Mouse (Mus musculus) midbrain, embryonic 11.5 days (tissue): ENCODE measurements at regions not wholly inside any gene's neighbourhood (a gene's known extent, or its start where the extent isn't known, plus 50 kb on each side); places are given as distances from the start of the nearest gene placed in this dataset.

Experiments
- ATAC-seq: fragments of 200-750 bp; cut with Nextera tagmentation; 2 replicates; pipeline ENCODE4 v1.8.0; 2017; ENCODE audit warnings: moderate TSS enrichment, moderate library complexity; ENCODE audit not compliant: low FRiP score
- DNase-seq: peaks from one replicate; pipeline ENCODE4 v3.0.0; 2015; ENCODE audit warnings: low spot score; ENCODE audit errors: missing footprints
- H3K27ac ChIP-seq: fragments of 300-500 bp; sonication (generic); 2 replicates; pipeline ENCODE4 v1.5.1; 2014; ENCODE audit warnings: low read depth, low read length
- H3K27me3 ChIP-seq: fragments of 300-500 bp; sonication (generic); 2 replicates; pipeline ENCODE4 v1.6.1; 2014; ENCODE audit warnings: mild to moderate bottlenecking, low read length, moderate library complexity, mixed read lengths; ENCODE audit not compliant: control insufficient read depth, insufficient read depth
- H3K36me3 ChIP-seq: fragments of 300-500 bp; sonication (generic); 2 replicates; pipeline ENCODE4 v1.6.1; 2014; ENCODE audit warnings: mild to moderate bottlenecking, low read length, moderate library complexity, mixed read lengths; ENCODE audit not compliant: control insufficient read depth, insufficient read depth
- H3K4me1 ChIP-seq: fragments of 300-500 bp; sonication (generic); 2 replicates; pipeline ENCODE4 v1.6.1; 2014; ENCODE audit warnings: low read length; ENCODE audit not compliant: control insufficient read depth, insufficient read depth
- H3K4me2 ChIP-seq: fragments of 300-500 bp; sonication (generic); 2 replicates; pipeline ENCODE4 v1.6.1; 2014; ENCODE audit warnings: mild to moderate bottlenecking, moderate library complexity
- H3K4me3 ChIP-seq: fragments of 300-500 bp; sonication (generic); 2 replicates; pipeline ENCODE4 v1.5.1; 2014; ENCODE audit warnings: low read depth, low read length
- H3K9ac ChIP-seq: fragments of 300-500 bp; sonication (generic); 2 replicates; pipeline ENCODE4 v1.6.1; 2014; ENCODE audit warnings: low read length
- H3K9me3 ChIP-seq: fragments of 300-500 bp; sonication (generic); 2 replicates; pipeline ENCODE4 v1.6.1; 2016; ENCODE audit warnings: low read length; ENCODE audit not compliant: control insufficient read depth
- WGBS: fragments of 180-500 bp; shearing (Covaris S2); extraction: QIAGEN DNeasy Blood & Tissue Kit; methylation state at CpG from one replicate; pipeline ENCODE4 v1.1.7; 2014; 5-methylcytosine and 5-hydroxymethylcytosine counted together

- no peak overlapping the region for H3K27ac ChIP-seq
- no peak overlapping the region for H3K9ac ChIP-seq
- no peak overlapping the region for H3K4me2 ChIP-seq
- no peak for ATAC-seq
- DNase-seq, result no peak
- H3K36me3 ChIP-seq, result no peaks in the 10 kb centered on the region
- no peaks in the 10 kb centered on the region for H3K9me3 ChIP-seq
- H3K27me3 ChIP-seq, result no peaks in the 10 kb centered on the region
- H3K4me1 ChIP-seq, result no peaks in the 10 kb centered on the region
- 73% methylated on average over 1 of the region's 1 CpGs for WGBS
- H3K4me3 ChIP-seq, result no peak overlapping the region
Measured at GRCm38 (mm10) chr17:4642046-4642445, 352.1 kb upstream of the Arid1b start.

GRCm38 (mm10) chr17:4643343-4643742 is 350.8 kb upstream of the Arid1b start:
- Histone ChIP-seq H3K4me3 (no peak overlapping the region), H3K36me3 (no peaks in the 10 kb centered on the region), H3K4me1 (no peaks in the 10 kb centered on the region), H3K27ac (no peak overlapping the region), H3K9ac (no peak overlapping the region), H3K9me3 (no peaks in the 10 kb centered on the region), H3K27me3 (no peaks in the 10 kb centered on the region), H3K4me2 (no peak overlapping the region)
- ATAC-seq (no peak), DNase-seq (no peak)
- WGBS, result 93% methylated on average over 6 of the region's 6 CpGs

GRCm38 (mm10) chr17:4648603-4649002 is 345.5 kb upstream of the Arid1b start:
- H3K9me3 ChIP-seq, result no peaks in the 10 kb centered on the region
- no peaks in the 10 kb centered on the region for H3K27me3 ChIP-seq
- H3K4me2 ChIP-seq, result no peak overlapping the region
- H3K9ac ChIP-seq, result no peak overlapping the region
- no peak overlapping the region for H3K4me3 ChIP-seq
- DNase-seq (no peak), ATAC-seq (no peak)
- H3K4me1 ChIP-seq, result no peaks in the 10 kb centered on the region
- no peaks in the 10 kb centered on the region for H3K36me3 ChIP-seq
- H3K27ac ChIP-seq, result no peak overlapping the region
- WGBS, result 85% methylated on average over 4 of the region's 4 CpGs

GRCm38 (mm10) chr17:4654221-4654620 is 339.9 kb upstream of the Arid1b start:
- H3K27me3 ChIP-seq, result no peaks in the 10 kb centered on the region
- no peaks in the 10 kb centered on the region for H3K4me1 ChIP-seq
- ATAC-seq (no peak), DNase-seq (no peak)
- 70% methylated on average over 3 of the region's 3 CpGs for WGBS
- no peak overlapping the region for H3K4me3 ChIP-seq
- H3K9me3 ChIP-seq, result no peaks in the 10 kb centered on the region
- H3K36me3 ChIP-seq, result no peaks in the 10 kb centered on the region
- no peak overlapping the region for H3K4me2 ChIP-seq
- no peak overlapping the region for H3K9ac ChIP-seq
- H3K27ac ChIP-seq, result no peak overlapping the region

GRCm38 (mm10) chr17:4661996-4662395 is 332.1 kb upstream of the Arid1b start:
- 89% methylated on average over 5 of the region's 5 CpGs for WGBS
- Histone ChIP-seq H3K27me3 (no peaks in the 10 kb centered on the region), H3K9ac (no peak overlapping the region), H3K36me3 (no peaks in the 10 kb centered on the region), H3K4me3 (no peak overlapping the region), H3K9me3 (no peaks in the 10 kb centered on the region), H3K27ac (no peak overlapping the region), H3K4me2 (no peak overlapping the region), H3K4me1 (no peaks in the 10 kb centered on the region)
- no peak for DNase-seq
- ATAC-seq, result no peak

- 80% methylated on average over 3 of the region's 3 CpGs for WGBS
- H3K9me3 ChIP-seq, result no peaks in the 10 kb centered on the region
- no peak overlapping the region for H3K9ac ChIP-seq
- ATAC-seq (no peak), DNase-seq (peak; percentile 62)
- H3K4me3 ChIP-seq, result no peak overlapping the region
- H3K27ac ChIP-seq, result no peak overlapping the region
- no peaks in the 10 kb centered on the region; the same call in 1 of the 2 replicates for H3K27me3 ChIP-seq
- H3K36me3 ChIP-seq, result no peaks in the 10 kb centered on the region
- H3K4me1 ChIP-seq, result 0 out of 2 replicates have a peak, but pooled peaks cover 2% of the 10 kb centered on the region
- no peak overlapping the region for H3K4me2 ChIP-seq
Measured at GRCm38 (mm10) chr17:4668511-4668910, 325.6 kb upstream of the Arid1b start.

- Histone ChIP-seq H3K9ac (no peak overlapping the region), H3K4me3 (no peak overlapping the region), H3K9me3 (no peaks in the 10 kb centered on the region), H3K27ac (no peak overlapping the region), H3K27me3 (no peaks in the 10 kb centered on the region; the same call in 1 of the 2 replicates), H3K4me2 (no peak overlapping the region), H3K4me1 (0 out of 2 replicates have a peak, but pooled peaks cover 2% of the 10 kb centered on the region), H3K36me3 (no peaks in the 10 kb centered on the region)
- WGBS, result 50% methylated on average over 2 of the region's 2 CpGs
- ATAC-seq (no peak; the same call in 1 of the 2 replicates), DNase-seq (no peak)
Measured at GRCm38 (mm10) chr17:4673271-4673670, 320.9 kb upstream of the Arid1b start.

- no peak for ATAC-seq
- 89% methylated on average over 1 of the region's 1 CpGs for WGBS
- no peaks in the 10 kb centered on the region for H3K9me3 ChIP-seq
- H3K4me2 ChIP-seq, result no peak overlapping the region
- no peaks in the 10 kb centered on the region for H3K27me3 ChIP-seq
- no peak for DNase-seq
- no peak overlapping the region for H3K4me3 ChIP-seq
- no peak overlapping the region for H3K27ac ChIP-seq
- H3K9ac ChIP-seq, result no peak overlapping the region
- H3K36me3 ChIP-seq, result no peaks in the 10 kb centered on the region
- H3K4me1 ChIP-seq, result no peaks in the 10 kb centered on the region
Measured at GRCm38 (mm10) chr17:4706421-4706820, 287.7 kb upstream of the Arid1b start.

GRCm38 (mm10) chr17:4721061-4721460 is 273.1 kb upstream of the Arid1b start:
- Histone ChIP-seq H3K9me3 (no peaks in the 10 kb centered on the region), H3K4me3 (no peak overlapping the region), H3K4me2 (no peak overlapping the region), H3K9ac (no peak overlapping the region), H3K27me3 (no peaks in the 10 kb centered on the region), H3K4me1 (no peaks in the 10 kb centered on the region), H3K27ac (no peak overlapping the region), H3K36me3 (no peaks in the 10 kb centered on the region)
- 96% methylated on average over 4 of the region's 4 CpGs for WGBS
- ATAC-seq, result no peak
- no peak for DNase-seq

- 85% methylated on average over 3 of the region's 3 CpGs for WGBS
- ATAC-seq, result no peak
- no peaks in the 10 kb centered on the region for H3K27me3 ChIP-seq
Measured at GRCm38 (mm10) chr17:4724031-4724430, 270.1 kb upstream of the Arid1b start.

More at GRCm38 (mm10) chr17:4724031-4724430, 270.1 kb upstream of the Arid1b start:
- Histone ChIP-seq H3K9me3 (no peaks in the 10 kb centered on the region), H3K9ac (no peak overlapping the region), H3K4me2 (no peak overlapping the region), H3K27ac (no peak overlapping the region), H3K4me3 (no peak overlapping the region), H3K4me1 (no peaks in the 10 kb centered on the region), H3K36me3 (no peaks in the 10 kb centered on the region)
- DNase-seq, result no peak
